Mouse (Mus musculus): ENCODE measurements around the gene Myo1a. TPM values are rescaled to one million over a fixed set of nuclear protein-coding genes. Genes with fewer than 3 reads are reported as not detected.

Myo1a gene
- polyA plus RNA-seq (2014; fragmentation: Illumina TruSeq; extraction: RNeasy Lipid Tissue Mini Kit (QIAGEN cat#74804); ENCODE audit: low read depth, low replicate concordance): 0.57 TPM

DNA sequence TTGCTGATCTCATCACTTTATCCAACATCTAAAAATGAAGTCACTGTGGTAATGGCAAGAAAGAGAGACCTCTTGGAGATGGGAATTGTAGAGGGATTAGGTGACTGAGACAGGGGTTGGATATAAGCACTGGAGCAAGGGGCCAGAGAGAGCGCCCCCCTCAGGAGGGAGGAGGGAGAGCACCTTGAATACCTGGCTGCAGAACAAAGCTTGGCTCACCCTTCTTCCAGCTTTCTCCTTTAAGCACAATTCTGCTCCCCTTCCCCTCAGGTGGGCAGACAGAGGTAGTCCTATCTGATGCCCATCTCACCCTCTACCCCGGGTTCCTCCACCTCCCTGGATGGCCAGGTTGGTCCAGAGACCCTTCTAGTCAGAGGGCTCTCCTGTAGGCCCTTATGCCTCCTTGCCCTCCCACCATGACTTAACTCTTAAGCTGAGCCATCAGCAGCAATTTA is at the start of gene Myo1a:
Gene Myo1a (plus strand): TSS at position 405 of the 455 bp plus-strand sequence.

GRCm38 (mm10) chr10:127666501-127667268 is 38.3 kb upstream of the Myo1a start, which contains the start of gene Nemp1:
Nemp1 (plus strand) TSS chr10:127666901.

GRCm38 (mm10) chr10:127668093-127669050 is 36.6 kb upstream of the Myo1a start, which contains the start of gene Nab2:
Nab2 (minus strand) TSS chr10:127668568.

GRCm38 (mm10) chr10:127724178-127724577 is 19.2 kb downstream of the Myo1a start, which contains the start of gene Tac2:
Tac2 (plus strand) TSS chr10:127724478.

GRCm38 (mm10) chr10:127739083-127739660 is 34.2 kb downstream of the Myo1a start, which contains the start of gene Zbtb39:
Zbtb39 (plus strand) TSS chr10:127739538.

GRCm38 (mm10) chr10:127751548-127751947 is 46.6 kb downstream of the Myo1a start, which contains the start of gene Gpr182:
Gpr182 (minus strand) TSS chr10:127751732.

GRCm38 (mm10) chr10:127759181-127760110 is 54.5 kb downstream of the Myo1a start, which contains the start of the genes Rdh1 and Rdh16f1:
Rdh1 (plus strand) TSS chr10:127759721.
Rdh16f1 (plus strand) TSS chr10:127759787.

Other genes with a start within 250 kb of the Myo1a start
- gene Stac3, start 203.5 kb upstream of the Myo1a start, polyA plus RNA-seq (2014; fragmentation: Illumina TruSeq; extraction: RNeasy Lipid Tissue Mini Kit (QIAGEN cat#74804); ENCODE audit: low read depth, low replicate concordance): 2.2 TPM
- gene Ndufa4l2, start 190.2 kb upstream of the Myo1a start, polyA plus RNA-seq (2014; fragmentation: Illumina TruSeq; extraction: RNeasy Lipid Tissue Mini Kit (QIAGEN cat#74804); ENCODE audit: low read depth, low replicate concordance): 10.1 TPM
- 75.6 TPM for gene Shmt2, start 182.7 kb upstream of the Myo1a start, polyA plus RNA-seq (2014; fragmentation: Illumina TruSeq; extraction: RNeasy Lipid Tissue Mini Kit (QIAGEN cat#74804); ENCODE audit: low read depth, low replicate concordance)
- 23.4 TPM for gene Nxph4, start 170.6 kb upstream of the Myo1a start, polyA plus RNA-seq (2014; fragmentation: Illumina TruSeq; extraction: RNeasy Lipid Tissue Mini Kit (QIAGEN cat#74804); ENCODE audit: low read depth, low replicate concordance)
- gene Lrp1, start 84.0 kb upstream of the Myo1a start, polyA plus RNA-seq (2014; fragmentation: Illumina TruSeq; extraction: RNeasy Lipid Tissue Mini Kit (QIAGEN cat#74804); ENCODE audit: low read depth, low replicate concordance): 188 TPM
- gene Stat6, start 62.2 kb upstream of the Myo1a start, polyA plus RNA-seq (2014; fragmentation: Illumina TruSeq; extraction: RNeasy Lipid Tissue Mini Kit (QIAGEN cat#74804); ENCODE audit: low read depth, low replicate concordance): 62.2 TPM
- 9.3 TPM for gene Nemp1, start 38.3 kb upstream of the Myo1a start, polyA plus RNA-seq (2014; fragmentation: Illumina TruSeq; extraction: RNeasy Lipid Tissue Mini Kit (QIAGEN cat#74804); ENCODE audit: low read depth, low replicate concordance)
- gene Nab2, start 36.6 kb upstream of the Myo1a start, polyA plus RNA-seq (2014; fragmentation: Illumina TruSeq; extraction: RNeasy Lipid Tissue Mini Kit (QIAGEN cat#74804); ENCODE audit: low read depth, low replicate concordance): 29.3 TPM
- 2.5 TPM for gene Tac2, start 19.3 kb downstream of the Myo1a start, polyA plus RNA-seq (2014; fragmentation: Illumina TruSeq; extraction: RNeasy Lipid Tissue Mini Kit (QIAGEN cat#74804); ENCODE audit: low read depth, low replicate concordance)
- gene Zbtb39, start 34.4 kb downstream of the Myo1a start, polyA plus RNA-seq (2014; fragmentation: Illumina TruSeq; extraction: RNeasy Lipid Tissue Mini Kit (QIAGEN cat#74804); ENCODE audit: low read depth, low replicate concordance): 8.4 TPM
- 2.6 TPM for gene Gpr182, start 46.6 kb downstream of the Myo1a start, polyA plus RNA-seq (2014; fragmentation: Illumina TruSeq; extraction: RNeasy Lipid Tissue Mini Kit (QIAGEN cat#74804); ENCODE audit: low read depth, low replicate concordance)
- 1.0 TPM for gene Rdh1, start 54.6 kb downstream of the Myo1a start, polyA plus RNA-seq (2014; fragmentation: Illumina TruSeq; extraction: RNeasy Lipid Tissue Mini Kit (QIAGEN cat#74804); ENCODE audit: low read depth, low replicate concordance)
- gene Rdh16f1, start 54.6 kb downstream of the Myo1a start, polyA plus RNA-seq (2014; fragmentation: Illumina TruSeq; extraction: RNeasy Lipid Tissue Mini Kit (QIAGEN cat#74804); ENCODE audit: low read depth, low replicate concordance): 1.6 TPM
- gene Rdh9, start 71.2 kb downstream of the Myo1a start, polyA plus RNA-seq (2014; fragmentation: Illumina TruSeq; extraction: RNeasy Lipid Tissue Mini Kit (QIAGEN cat#74804); ENCODE audit: low read depth, low replicate concordance): not detected
- gene Rdh16, start 96.0 kb downstream of the Myo1a start, polyA plus RNA-seq (2014; fragmentation: Illumina TruSeq; extraction: RNeasy Lipid Tissue Mini Kit (QIAGEN cat#74804); ENCODE audit: low read depth, low replicate concordance): 5.6 TPM
- not detected for gene Rdh19, start 144.8 kb downstream of the Myo1a start, polyA plus RNA-seq (2014; fragmentation: Illumina TruSeq; extraction: RNeasy Lipid Tissue Mini Kit (QIAGEN cat#74804); ENCODE audit: low read depth, low replicate concordance)
- not detected for gene Rdh16f2, start 161.3 kb downstream of the Myo1a start, polyA plus RNA-seq (2014; fragmentation: Illumina TruSeq; extraction: RNeasy Lipid Tissue Mini Kit (QIAGEN cat#74804); ENCODE audit: low read depth, low replicate concordance)
- 0.42 TPM for gene Rdh7, start 183.6 kb downstream of the Myo1a start, polyA plus RNA-seq (2014; fragmentation: Illumina TruSeq; extraction: RNeasy Lipid Tissue Mini Kit (QIAGEN cat#74804); ENCODE audit: low read depth, low replicate concordance)
- not detected for gene Sdr9c7, start 193.3 kb downstream of the Myo1a start, polyA plus RNA-seq (2014; fragmentation: Illumina TruSeq; extraction: RNeasy Lipid Tissue Mini Kit (QIAGEN cat#74804); ENCODE audit: low read depth, low replicate concordance)